Mouse (Mus musculus) hindbrain, embryonic 16.5 days (tissue): Measurements from ENCODE around the gene Rab3a. TPM values are rescaled to one million over a fixed set of nuclear protein-coding genes. Genes with fewer than 3 reads are reported as not detected.

Source experiments
- ATAC-seq: fragments of 200-750 bp; cut with Nextera tagmentation; 2 replicates; pipeline ENCODE4 v1.8.0; 2017; ENCODE audit warnings: moderate TSS enrichment, moderate library complexity
- H3K27ac ChIP-seq: fragments of 300-500 bp; sonication (generic); 2 replicates; pipeline ENCODE4 v1.5.1; 2014; ENCODE audit warnings: low read depth, mild to moderate bottlenecking, control low read depth, low read length, moderate library complexity
- H3K27me3 ChIP-seq: fragments of 300-500 bp; sonication (generic); replicated peaks from 2 replicates; pipeline ENCODE4 v1.6.1; 2014; ENCODE audit warnings: low read length; ENCODE audit not compliant: control insufficient read depth, insufficient read depth
- H3K36me3 ChIP-seq: fragments of 300-500 bp; sonication (generic); 2 replicates; pipeline ENCODE4 v1.6.1; 2014; ENCODE audit warnings: mild to moderate bottlenecking, low read length, moderate library complexity, mixed read lengths; ENCODE audit not compliant: control insufficient read depth, insufficient read depth
- H3K4me1 ChIP-seq: fragments of 300-500 bp; sonication (generic); 2 replicates; pipeline ENCODE4 v1.6.1; 2014; ENCODE audit warnings: low read depth, low read length; ENCODE audit not compliant: control insufficient read depth, insufficient read depth
- H3K4me2 ChIP-seq: fragments of 300-500 bp; sonication (generic); 2 replicates; pipeline ENCODE4 v1.6.1; 2014; ENCODE audit warnings: mild to moderate bottlenecking, low read length, control low read depth, moderate library complexity
- H3K4me3 ChIP-seq: fragments of 300-500 bp; sonication (generic); 2 replicates; pipeline ENCODE4 v1.5.1; 2014; ENCODE audit warnings: mild to moderate bottlenecking, low read length, control low read depth, moderate library complexity
- H3K9ac ChIP-seq: fragments of 300-500 bp; sonication (generic); 2 replicates; pipeline ENCODE4 v1.6.1; 2014; ENCODE audit warnings: low read depth, mild to moderate bottlenecking, control low read depth, low read length, moderate library complexity
- H3K9me3 ChIP-seq: fragments of 300-500 bp; sonication (generic); 2 replicates; pipeline ENCODE4 v1.6.1; 2014; ENCODE audit warnings: mild to moderate bottlenecking, low read length, moderate library complexity; ENCODE audit not compliant: control insufficient read depth
- WGBS: fragments of 180-500 bp; shearing (Covaris S2); extraction: QIAGEN DNeasy Blood & Tissue Kit; methylation state at CpG from one replicate; pipeline ENCODE4 v1.1.7; 2014; 5-methylcytosine and 5-hydroxymethylcytosine counted together
- polyA plus RNA-seq: library from polyadenylated mRNA; unstranded; fragments of >200 nt; fragmentation: Nextera tagmentation; extraction: Ambion mirVana; gene quantifications from 2 replicates; pipeline ENCODE4 v1.2.1, GENCODE M21; 2015

Rab3a gene
- polyA plus RNA-seq, 1 experiment from 2014 or later, result 635 TPM

DNA sequence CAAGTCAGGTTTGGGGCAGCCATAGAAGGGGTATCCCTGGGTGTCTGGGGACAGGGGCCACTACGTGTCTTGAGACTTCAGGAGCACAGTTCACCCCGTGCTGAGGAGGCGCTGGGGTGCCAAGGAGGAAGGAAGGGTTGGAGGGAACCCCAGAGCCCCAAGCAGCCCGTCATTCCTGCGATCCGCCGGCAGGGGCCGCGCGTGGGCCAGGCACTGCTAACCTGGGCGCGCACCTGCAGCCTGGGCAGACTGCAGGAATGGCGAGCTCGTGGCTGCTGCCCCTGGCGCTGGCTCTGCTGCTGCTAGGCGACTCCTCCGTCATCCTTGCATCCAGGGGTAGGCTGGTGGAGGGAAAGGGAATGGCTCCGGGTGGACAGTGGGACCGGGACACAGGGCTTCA, 36.2 kb upstream of the Rab3a start, which contains the start of gene Gm3336:
TSS of gene Gm3336 (plus strand) at position 247 of the 400 bp plus-strand sequence.
- H3K27ac ChIP-seq, result no peak within 1 kb of the TSS
- H3K4me3 ChIP-seq, result no peak within 1 kb of the TSS
- H3K4me2 ChIP-seq, result peak within 1 kb of the TSS; percentile 17; the same call in 1 of the 2 replicates
- no peak within 1 kb of the TSS; the same call in 1 of the 2 replicates for H3K9ac ChIP-seq
- ATAC-seq, result 0 out of 2 replicates have a peak, but pooled peaks have one; percentile 6
- WGBS, result 3% methylated on average over 19 of the region's 19 CpGs
- H3K27me3 ChIP-seq, result no peaks in the 10 kb centered on the region; the same call in none of the 2 replicates
- H3K4me1 ChIP-seq, result no peaks in the 10 kb centered on the region; the same call in 1 of the 2 replicates
- H3K36me3 ChIP-seq, result no peaks in the 10 kb centered on the region
- no peaks in the 10 kb centered on the region for H3K9me3 ChIP-seq

- no peaks in the 10 kb centered on the region; the same call in 1 of the 2 replicates for H3K4me1 ChIP-seq
- H3K4me3 ChIP-seq, result no peak overlapping the region
- no peaks in the 10 kb centered on the region; the same call in none of the 2 replicates for H3K27me3 ChIP-seq
- no peak; the same call in 1 of the 2 replicates for ATAC-seq
- no peak overlapping the region for H3K27ac ChIP-seq
- H3K4me2 ChIP-seq, result no peak overlapping the region
- H3K9ac ChIP-seq, result no peak overlapping the region
- no peaks in the 10 kb centered on the region for H3K36me3 ChIP-seq
- 70% methylated on average over 9 of the region's 9 CpGs for WGBS
- H3K9me3 ChIP-seq, result no peaks in the 10 kb centered on the region
Measured at GRCm38 (mm10) chr8:70719796-70720270, 34.6 kb upstream of the Rab3a start.

- no peak overlapping the region for H3K27ac ChIP-seq
- H3K4me2 ChIP-seq, result no peak overlapping the region
- H3K4me3 ChIP-seq, result no peak overlapping the region
- no peaks in the 10 kb centered on the region for H3K36me3 ChIP-seq
- H3K9ac ChIP-seq, result no peak overlapping the region
- H3K9me3 ChIP-seq, result no peaks in the 10 kb centered on the region
- no peaks in the 10 kb centered on the region; the same call in none of the 2 replicates for H3K27me3 ChIP-seq
- peak; percentile 79 for ATAC-seq
- H3K4me1 ChIP-seq, result no peaks in the 10 kb centered on the region; the same call in 1 of the 2 replicates
- 3% methylated on average over 3 of the region's 3 CpGs for WGBS
Measured at GRCm38 (mm10) chr8:70720739-70721138, 33.7 kb upstream of the Rab3a start.

DNA sequence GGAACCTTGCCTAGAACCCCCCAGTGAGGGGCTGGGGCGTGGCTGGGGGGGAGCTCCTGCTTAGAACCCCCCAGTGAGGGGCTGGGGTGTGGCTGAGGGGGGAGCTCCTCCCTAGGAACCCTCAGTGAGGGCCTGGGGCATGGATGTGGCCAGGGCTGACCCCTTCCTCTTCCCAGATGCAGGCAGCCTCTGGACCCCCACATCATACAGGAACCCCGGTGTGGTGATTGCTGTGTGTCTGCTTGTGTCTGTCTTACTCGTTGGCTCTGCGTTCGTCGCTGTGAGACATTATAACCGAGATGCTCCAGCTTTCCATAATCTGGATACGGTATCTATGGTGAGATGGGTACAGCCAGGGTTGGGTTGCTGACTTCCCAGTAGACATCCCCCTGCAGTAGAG, 32.9 kb upstream of the Rab3a start:
- WGBS, result 83% methylated on average over 8 of the region's 8 CpGs
- Histone ChIP-seq H3K9ac (no peak overlapping the region), H3K9me3 (no peaks in the 10 kb centered on the region), H3K36me3 (no peaks in the 10 kb centered on the region), H3K27me3 (no peaks in the 10 kb centered on the region; the same call in none of the 2 replicates), H3K4me3 (no peak overlapping the region), H3K27ac (no peak overlapping the region), H3K4me2 (no peak overlapping the region), H3K4me1 (no peaks in the 10 kb centered on the region; the same call in 1 of the 2 replicates)
- ATAC-seq, result no peak

DNA sequence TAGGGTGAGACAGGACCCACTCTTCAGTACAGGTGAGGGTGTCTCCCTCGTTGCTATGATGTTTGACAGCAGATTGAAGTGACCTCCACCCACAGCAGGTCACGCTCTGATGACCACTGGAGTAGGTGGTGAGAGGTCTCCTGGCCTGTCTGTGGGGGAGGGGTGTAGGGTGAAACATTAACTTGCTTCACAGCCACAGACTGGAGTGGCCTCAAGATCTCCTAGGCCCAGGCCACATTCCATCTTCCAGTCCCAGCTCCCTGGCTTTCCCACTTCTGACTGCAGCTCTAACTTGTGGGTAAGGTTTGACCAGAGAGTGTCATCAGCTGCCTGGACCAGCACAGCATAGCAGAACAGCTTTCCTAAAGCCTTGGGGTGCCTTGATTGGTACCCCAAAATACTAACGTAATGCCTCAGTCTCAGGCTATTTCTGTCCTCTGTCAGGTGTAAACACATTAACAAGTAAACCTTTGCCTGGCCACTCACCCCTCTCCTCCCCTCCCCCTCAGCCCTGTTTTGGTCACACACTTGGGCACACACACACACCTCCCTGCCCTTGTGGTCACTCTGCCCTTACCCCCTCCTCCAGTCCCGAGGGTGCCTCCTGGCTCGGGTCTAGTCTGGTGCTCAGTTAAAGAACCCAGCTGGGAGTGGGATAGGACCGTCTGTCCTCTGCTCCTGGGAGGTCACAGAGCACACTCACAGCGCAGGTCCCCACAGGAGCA, 30.8 kb upstream of the Rab3a start, which contains the start of gene Pde4c:
TSS of gene Pde4c (plus strand) at position 235 of the 725 bp plus-strand sequence.
- Histone ChIP-seq H3K9me3 (no peaks in the 10 kb centered on the region), H3K4me1 (no peaks in the 10 kb centered on the region), H3K27me3 (peaks cover 3% of the 10 kb centered on the region), H3K4me2 (no peak within 1 kb of the TSS), H3K9ac (no peak within 1 kb of the TSS), H3K4me3 (no peak within 1 kb of the TSS), H3K27ac (no peak within 1 kb of the TSS), H3K36me3 (no peaks in the 10 kb centered on the region)
- ATAC-seq, result no peak
- 62% methylated on average over 7 of the region's 7 CpGs for WGBS

GRCm38 (mm10) chr8:70724216-70724615, 30.3 kb upstream of the Rab3a start:
- no peak overlapping the region for H3K4me2 ChIP-seq
- WGBS, result 79% methylated on average over 12 of the region's 12 CpGs
- H3K27ac ChIP-seq, result no peak overlapping the region
- no peaks in the 10 kb centered on the region for H3K4me1 ChIP-seq
- no peak for ATAC-seq
- no peaks in the 10 kb centered on the region for H3K36me3 ChIP-seq
- H3K9ac ChIP-seq, result no peak overlapping the region
- H3K4me3 ChIP-seq, result no peak overlapping the region
- H3K9me3 ChIP-seq, result no peaks in the 10 kb centered on the region
- H3K27me3 ChIP-seq, result peaks cover 8% of the 10 kb centered on the region

DNA sequence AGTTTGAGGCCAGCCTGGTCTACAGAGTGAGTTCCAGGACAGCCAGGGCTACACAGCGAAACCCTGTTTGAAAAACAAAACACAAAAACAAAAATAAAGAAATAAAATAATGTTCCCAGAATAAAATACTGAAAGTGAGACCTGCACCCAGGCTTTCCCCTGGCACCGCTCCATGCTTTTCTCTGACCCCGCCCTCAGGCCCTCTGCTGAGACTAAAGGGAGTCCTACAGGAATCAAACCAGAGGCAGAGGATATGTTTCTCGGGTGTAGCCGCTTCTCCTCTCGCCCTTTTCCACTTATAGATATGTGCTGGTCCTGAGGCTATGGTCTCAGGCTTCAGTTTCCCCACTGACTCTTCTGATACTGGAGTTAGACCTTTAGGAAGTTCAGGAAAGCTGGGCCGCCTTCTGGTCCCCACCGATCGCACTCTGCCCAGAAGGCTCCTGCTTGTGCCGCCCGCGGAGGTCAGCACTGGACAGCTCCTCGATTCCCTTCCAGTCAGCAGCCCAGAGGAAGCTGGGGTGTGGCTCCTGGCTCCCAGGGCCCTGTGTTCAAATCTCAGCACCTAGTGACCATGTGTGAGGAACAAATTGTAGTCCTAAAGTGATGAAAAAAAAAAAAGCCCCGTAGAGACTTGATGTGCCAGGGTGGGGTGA, 28.6 kb upstream of the Rab3a start:
- 35% methylated on average over 14 of the region's 14 CpGs for whole genome bisulfite sequencing
- Histone ChIP-seq H3K36me3 (no peaks in the 10 kb centered on the region), H3K4me2 (no peak overlapping the region), H3K9ac (no peak overlapping the region), H3K27ac (no peak overlapping the region), H3K9me3 (no peaks in the 10 kb centered on the region), H3K4me3 (no peak overlapping the region), H3K4me1 (no peaks in the 10 kb centered on the region), H3K27me3 (peaks cover 24% of the 10 kb centered on the region)
- no peak for ATAC-seq

DNA sequence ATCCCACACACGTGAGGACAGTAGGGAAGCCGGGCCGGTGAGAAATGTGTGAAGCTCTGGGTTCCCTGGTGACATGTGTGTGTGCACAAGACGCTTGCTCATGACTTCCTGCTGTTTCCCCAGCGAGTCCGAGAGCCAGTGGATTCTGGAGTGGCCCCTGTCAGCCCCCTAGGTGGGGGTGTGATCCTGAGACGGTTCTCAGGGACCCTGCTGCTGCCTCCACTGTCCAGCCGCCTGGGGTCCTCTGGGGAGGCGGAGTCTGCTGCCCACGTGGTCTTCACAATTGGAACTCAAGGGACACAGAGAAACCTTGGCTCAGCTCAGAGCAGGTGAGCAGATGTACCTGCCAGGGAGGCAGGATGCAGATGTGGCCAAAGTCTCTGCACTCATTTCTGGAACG, 27.8 kb upstream of the Rab3a start:
- Histone ChIP-seq H3K36me3 (no peaks in the 10 kb centered on the region), H3K27me3 (peaks cover 26% of the 10 kb centered on the region), H3K4me2 (no peak overlapping the region), H3K4me1 (no peaks in the 10 kb centered on the region), H3K4me3 (no peak overlapping the region), H3K9ac (no peak overlapping the region), H3K9me3 (no peaks in the 10 kb centered on the region), H3K27ac (no peak overlapping the region)
- ATAC-seq, result no peak
- 40% methylated on average over 11 of the region's 11 CpGs for WGBS
